Mouse (Mus musculus) neural tube, embryonic 15.5 days (tissue): ENCODE measurements around the gene Chfr. TPM values are rescaled to one million over a fixed set of nuclear protein-coding genes. Genes with fewer than 3 reads are reported as not detected.

ENCODE experiments used
- ATAC-seq: fragments of 200-750 bp; cut with Nextera tagmentation; 2 replicates; pipeline ENCODE4 v1.8.0; 2017; ENCODE audit warnings: mild to moderate bottlenecking, moderate TSS enrichment, moderate library complexity; ENCODE audit not compliant: low FRiP score
- H3K27ac ChIP-seq: fragments of 300-500 bp; sonication (generic); replicated peaks from 2 replicates; pipeline ENCODE4 v1.5.1; 2015; ENCODE audit warnings: mild to moderate bottlenecking, inconsistent platforms
- H3K27me3 ChIP-seq: fragments of 300-500 bp; sonication (generic); replicated peaks from 2 replicates; pipeline ENCODE4 v1.6.1; 2015; ENCODE audit warnings: inconsistent platforms
- H3K36me3 ChIP-seq: fragments of 300-500 bp; sonication (generic); 2 replicates; pipeline ENCODE4 v1.6.1; 2015; ENCODE audit warnings: inconsistent platforms
- H3K4me1 ChIP-seq: fragments of 300-500 bp; sonication (generic); 2 replicates; pipeline ENCODE4 v1.6.1; 2015; ENCODE audit warnings: inconsistent platforms
- H3K4me2 ChIP-seq: fragments of 300-500 bp; sonication (generic); 2 replicates; pipeline ENCODE4 v1.6.1; 2015; ENCODE audit warnings: inconsistent platforms, mild to moderate bottlenecking, moderate library complexity
- H3K4me3 ChIP-seq: fragments of 300-500 bp; sonication (generic); replicated peaks from 2 replicates; pipeline ENCODE4 v1.5.1; 2015; ENCODE audit warnings: mild to moderate bottlenecking, inconsistent platforms
- H3K9ac ChIP-seq: fragments of 300-500 bp; sonication (generic); replicated peaks from 2 replicates; pipeline ENCODE4 v1.6.1; 2015; ENCODE audit warnings: mild to moderate bottlenecking, inconsistent platforms
- H3K9me3 ChIP-seq: fragments of 300-500 bp; sonication (generic); replicated peaks from 2 replicates; pipeline ENCODE4 v1.6.1; 2016; ENCODE audit warnings: inconsistent platforms
- WGBS: fragments of 180-500 bp; shearing (Covaris S2); methylation state at CpG from one replicate; pipeline ENCODE4 v1.1.7; 2015; ENCODE audit warnings: mixed read lengths; 5-methylcytosine and 5-hydroxymethylcytosine counted together
- polyA plus RNA-seq: library from polyadenylated mRNA; unstranded; fragments of >200 nt; fragmentation: Nextera tagmentation; extraction: Ambion mirVana; gene quantifications from 2 replicates; pipeline ENCODE4 v1.2.1, GENCODE M21; 2015

The Chfr gene
- polyA plus RNA-seq, 1 experiment from 2014 or later: 77.4 TPM

DNA sequence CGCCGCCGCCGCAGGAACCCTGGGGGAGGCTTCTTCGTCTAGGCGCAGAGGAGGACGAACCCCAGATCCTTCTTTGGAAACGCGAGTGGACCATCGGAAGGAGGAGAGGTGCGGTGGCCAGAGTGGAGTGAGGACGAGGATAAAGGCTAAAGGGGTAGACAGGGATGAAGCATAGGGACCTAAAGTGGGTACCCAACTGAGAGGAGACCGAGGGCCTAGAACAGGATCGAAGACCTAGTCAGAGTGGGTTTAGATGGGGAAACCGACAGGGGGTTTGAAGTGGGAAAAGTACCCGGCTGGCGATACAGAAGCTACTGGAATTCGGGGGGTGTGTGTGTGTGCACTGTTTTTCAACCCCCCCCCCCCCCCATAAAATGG, 434 bp downstream of the Chfr start:
- 5% methylated on average over 18 of the region's 18 CpGs for WGBS
- Histone ChIP-seq H3K9me3 (no peaks in the 10 kb centered on the region), H3K4me3 (peak overlapping the region; percentile 94), H3K9ac (peak overlapping the region; percentile 86), H3K27ac (peak overlapping the region; percentile 84), H3K36me3 (peaks cover 20% of the 10 kb centered on the region), H3K27me3 (no peaks in the 10 kb centered on the region), H3K4me1 (peaks cover 22% of the 10 kb centered on the region), H3K4me2 (peak overlapping the region; percentile 76)
- peak; percentile 62 for ATAC-seq

DNA sequence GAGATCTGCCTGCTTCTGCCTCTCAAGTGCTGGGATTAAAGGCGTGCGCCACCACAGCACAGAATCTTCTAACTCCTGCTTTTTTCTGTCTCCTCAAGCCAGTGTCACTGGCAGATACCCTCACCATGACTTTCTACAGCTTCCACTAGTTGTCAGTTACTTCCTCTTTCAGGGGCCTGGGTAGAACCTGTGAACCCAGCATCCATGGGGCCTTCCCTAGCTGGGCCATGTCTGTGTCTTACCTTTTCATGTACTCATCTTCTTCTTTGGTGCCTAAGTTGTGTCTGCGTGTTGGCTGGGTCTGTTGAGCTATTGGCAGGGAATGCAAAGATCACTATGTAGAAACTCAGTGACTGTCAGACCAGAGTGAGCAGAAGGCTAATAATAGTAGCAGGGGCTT, 2.2 kb downstream of the Chfr start:
- H3K4me2 ChIP-seq: no peak overlapping the region
- H3K9ac ChIP-seq: no peak overlapping the region
- ATAC-seq: no peak
- no peaks in the 10 kb centered on the region for H3K27me3 ChIP-seq
- peaks cover 28% of the 10 kb centered on the region for H3K36me3 ChIP-seq
- H3K4me3 ChIP-seq: no peak overlapping the region
- H3K27ac ChIP-seq: no peak overlapping the region
- peaks cover 22% of the 10 kb centered on the region for H3K4me1 ChIP-seq
- 97% methylated on average over 3 of the region's 3 CpGs for WGBS
- H3K9me3 ChIP-seq: no peaks in the 10 kb centered on the region

DNA sequence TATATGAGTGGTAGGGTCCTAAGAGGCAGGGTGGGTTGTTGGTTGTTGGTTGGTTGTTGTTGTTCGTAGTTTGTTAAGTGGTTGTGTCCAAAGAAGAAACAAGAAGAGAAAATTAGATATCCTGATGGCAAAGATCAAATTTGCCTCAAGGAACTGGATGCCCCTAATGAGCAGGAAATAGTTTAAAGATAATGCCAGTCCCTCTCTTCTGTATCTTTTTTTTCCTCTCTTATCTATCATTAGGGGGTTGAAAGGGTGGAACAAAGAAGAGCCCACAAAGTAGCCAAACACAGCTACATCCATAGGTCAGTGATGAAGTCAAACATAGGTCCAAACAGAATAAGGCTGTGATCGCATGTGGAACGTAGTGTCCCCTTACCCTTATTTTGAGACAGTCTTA, 3.7 kb downstream of the Chfr start:
- Histone ChIP-seq H3K4me3 (no peak overlapping the region), H3K4me1 (peaks cover 22% of the 10 kb centered on the region), H3K4me2 (no peak overlapping the region), H3K9ac (no peak overlapping the region), H3K27me3 (no peaks in the 10 kb centered on the region), H3K27ac (no peak overlapping the region), H3K9me3 (no peaks in the 10 kb centered on the region), H3K36me3 (peaks cover 40% of the 10 kb centered on the region)
- WGBS: 98% methylated on average over 3 of the region's 3 CpGs
- ATAC-seq: no peak

DNA sequence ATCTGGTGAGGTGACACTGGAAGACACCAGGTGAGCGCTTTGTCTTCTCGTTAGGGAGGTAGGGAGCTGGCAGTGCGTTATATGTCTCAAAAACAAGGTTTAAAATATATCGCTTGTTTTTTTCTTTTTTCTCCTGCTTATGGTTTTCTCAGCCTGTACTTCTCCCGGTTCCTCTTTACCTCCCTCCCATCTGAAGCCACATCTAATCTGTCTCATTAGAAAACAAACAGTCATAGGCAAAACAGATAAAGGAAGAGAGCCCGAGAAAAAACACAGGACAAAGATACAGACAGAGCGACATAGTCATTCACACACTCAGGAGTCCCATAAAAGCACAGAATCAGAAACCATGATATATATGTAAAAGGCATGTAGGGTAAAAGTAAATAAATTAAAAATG, 4.8 kb downstream of the Chfr start:
- Histone ChIP-seq H3K4me3 (no peak overlapping the region), H3K9me3 (no peaks in the 10 kb centered on the region), H3K27ac (no peak overlapping the region), H3K36me3 (peaks cover 50% of the 10 kb centered on the region), H3K4me1 (peaks cover 19% of the 10 kb centered on the region), H3K9ac (no peak overlapping the region), H3K27me3 (no peaks in the 10 kb centered on the region), H3K4me2 (no peak overlapping the region)
- ATAC-seq: no peak
- 93% methylated on average over 7 of the region's 7 CpGs for WGBS

DNA sequence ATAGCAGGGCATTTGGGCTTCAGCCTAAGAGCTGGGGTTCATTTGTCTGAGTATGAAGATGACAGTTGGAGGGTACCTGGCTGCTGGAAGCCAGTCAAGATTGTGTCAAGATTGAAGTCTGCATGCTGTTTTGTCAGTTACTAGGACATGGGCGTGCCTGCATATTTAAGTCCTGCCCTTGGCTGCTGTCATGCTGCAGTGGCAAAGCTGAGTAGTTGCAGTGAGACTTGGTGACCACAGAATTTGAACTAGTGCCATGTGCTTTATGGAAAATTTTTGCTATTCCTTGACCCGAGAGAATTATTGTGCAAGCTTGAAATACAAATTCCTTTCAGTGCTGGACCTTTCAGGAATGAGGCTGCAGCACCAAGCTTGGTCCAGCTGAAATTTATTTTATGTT, 6.7 kb downstream of the Chfr start:
- H3K27me3 ChIP-seq: no peaks in the 10 kb centered on the region
- no peak overlapping the region for H3K4me3 ChIP-seq
- H3K9ac ChIP-seq: no peak overlapping the region
- peaks cover 7% of the 10 kb centered on the region; the same call in 1 of the 2 replicates for H3K4me1 ChIP-seq
- peaks cover 66% of the 10 kb centered on the region for H3K36me3 ChIP-seq
- no peaks in the 10 kb centered on the region for H3K9me3 ChIP-seq
- 87% methylated on average over 2 of the region's 2 CpGs for WGBS
- no peak overlapping the region for H3K4me2 ChIP-seq
- ATAC-seq: no peak
- no peak overlapping the region for H3K27ac ChIP-seq

DNA sequence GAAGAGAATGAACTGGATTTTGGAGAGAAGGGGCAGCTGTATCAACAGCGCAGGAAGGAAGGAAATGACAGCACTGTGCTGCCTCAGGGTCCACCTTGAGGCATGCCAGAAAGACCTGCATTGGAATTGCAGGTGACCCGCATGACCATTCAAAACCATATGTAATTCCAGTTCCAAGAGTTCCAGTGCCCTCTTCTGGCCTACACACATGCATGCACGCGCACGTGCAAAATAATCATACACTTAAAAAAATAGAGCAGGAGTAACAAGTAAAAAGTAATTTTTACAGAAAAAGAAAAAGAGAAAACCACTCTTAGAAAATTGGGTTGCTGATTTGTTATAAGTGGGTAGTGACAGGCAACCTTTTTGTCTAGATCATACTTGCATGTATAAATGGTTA, 7.4 kb downstream of the Chfr start:
- H3K36me3 ChIP-seq: peaks cover 70% of the 10 kb centered on the region
- H3K4me1 ChIP-seq: peaks cover 1% of the 10 kb centered on the region; the same call in 1 of the 2 replicates
- H3K9ac ChIP-seq: no peak overlapping the region
- H3K4me2 ChIP-seq: no peak overlapping the region
- H3K27ac ChIP-seq: no peak overlapping the region
- no peaks in the 10 kb centered on the region for H3K27me3 ChIP-seq
- no peak for ATAC-seq
- no peak overlapping the region for H3K4me3 ChIP-seq
- WGBS: 93% methylated on average over 5 of the region's 5 CpGs
- no peaks in the 10 kb centered on the region for H3K9me3 ChIP-seq

DNA sequence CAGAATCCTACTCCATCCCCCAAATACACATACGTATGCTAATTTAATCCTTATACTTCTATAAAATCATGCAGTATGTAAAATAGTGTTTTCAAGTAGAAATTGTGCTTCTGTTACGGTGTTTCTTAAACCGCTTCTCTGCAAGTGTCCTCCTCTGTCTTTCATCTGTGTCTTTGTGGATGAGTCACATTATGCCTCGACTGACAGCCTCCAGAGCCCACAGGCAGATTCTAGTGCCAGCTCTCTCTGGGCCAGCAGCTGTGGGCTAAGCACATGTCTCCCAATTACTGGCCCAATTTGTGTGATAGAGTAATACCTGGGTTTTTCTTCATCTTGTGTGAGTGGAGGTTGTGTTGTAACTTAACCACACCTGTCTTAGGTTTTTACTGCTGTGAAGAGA, 33.7 kb downstream of the Chfr start:
- Histone ChIP-seq H3K9me3 (no peaks in the 10 kb centered on the region), H3K4me1 (no peaks in the 10 kb centered on the region), H3K4me3 (no peak overlapping the region), H3K27ac (no peak overlapping the region), H3K9ac (no peak overlapping the region), H3K36me3 (peaks cover 66% of the 10 kb centered on the region), H3K27me3 (no peaks in the 10 kb centered on the region), H3K4me2 (no peak overlapping the region)
- WGBS: 97% methylated on average over 4 of the region's 4 CpGs
- ATAC-seq: no peak

DNA sequence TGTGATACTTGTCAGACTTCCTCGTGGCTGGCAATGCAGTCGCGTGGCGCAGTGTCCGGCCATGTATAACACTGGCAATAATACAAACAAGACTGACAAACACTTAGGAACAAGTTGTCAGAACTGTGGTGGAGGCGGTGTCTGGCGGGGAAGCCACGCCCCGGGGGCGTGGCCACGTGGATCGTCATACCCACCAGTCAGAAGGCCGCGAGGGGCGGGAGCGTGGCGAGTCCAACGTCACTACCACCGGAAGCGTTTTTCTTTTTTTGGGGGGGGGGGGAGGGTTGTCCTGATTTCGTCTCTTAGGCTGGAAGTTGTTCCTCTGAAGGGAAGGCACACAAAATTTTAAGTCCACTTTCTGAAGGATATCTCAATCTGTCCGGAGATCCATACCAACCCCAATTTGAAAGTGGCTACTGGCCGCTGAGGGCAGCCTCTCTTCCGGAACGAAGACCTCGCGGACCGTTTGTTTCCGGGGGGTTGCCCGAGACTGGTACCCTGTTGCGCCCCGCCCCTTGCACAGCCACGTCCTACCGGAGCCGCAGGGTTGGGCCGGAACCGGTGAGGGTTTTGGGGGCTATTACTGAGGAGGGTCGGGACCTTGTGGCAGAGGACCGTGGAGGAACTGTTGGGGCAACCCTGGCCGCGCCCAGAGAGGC, 40.8 kb downstream of the Chfr start, which contains the start of gene Golga3:
Gene Golga3, plus strand, starts transcription at position 340 of the 659 bp plus-strand sequence.
- H3K27ac ChIP-seq: peak within 1 kb of the TSS; percentile 83
- ATAC-seq: peak; percentile 99
- H3K4me3 ChIP-seq: peak within 1 kb of the TSS; percentile 99
- WGBS: under 1% methylated on average over 41 of the region's 41 CpGs
- H3K4me1 ChIP-seq: peaks cover 23% of the 10 kb centered on the region
- H3K36me3 ChIP-seq: peaks cover 10% of the 10 kb centered on the region
- peak within 1 kb of the TSS; percentile 79 for H3K4me2 ChIP-seq
- H3K9ac ChIP-seq: peak within 1 kb of the TSS; percentile 96
- no peaks in the 10 kb centered on the region for H3K9me3 ChIP-seq
- H3K27me3 ChIP-seq: no peaks in the 10 kb centered on the region

DNA sequence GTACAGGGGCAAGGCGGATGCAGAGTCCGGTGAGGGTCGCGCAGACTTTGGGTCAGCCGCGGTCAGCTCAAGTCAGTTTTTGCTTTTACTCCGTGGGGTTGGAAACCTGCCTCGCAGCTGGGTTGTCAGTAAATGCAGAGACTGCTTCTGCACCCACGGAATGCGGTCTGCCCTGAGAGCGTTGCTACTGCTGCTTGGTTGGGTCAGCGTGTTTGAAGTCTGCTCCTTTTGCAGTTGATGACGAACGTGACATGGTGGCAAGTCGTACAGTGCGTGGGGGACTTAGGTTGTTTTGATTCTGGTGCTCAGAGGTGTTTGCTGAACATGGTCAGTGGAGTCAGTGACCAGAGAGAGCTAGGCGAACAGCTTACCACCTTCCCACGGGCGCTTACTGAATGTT, 41.4 kb downstream of the Chfr start:
- peak overlapping the region; percentile 99 for H3K4me3 ChIP-seq
- no peaks in the 10 kb centered on the region for H3K9me3 ChIP-seq
- H3K4me2 ChIP-seq: peak overlapping the region; percentile 79
- no peaks in the 10 kb centered on the region for H3K27me3 ChIP-seq
- peak overlapping the region; percentile 96 for H3K9ac ChIP-seq
- 4% methylated on average over 19 of the region's 19 CpGs for WGBS
- H3K4me1 ChIP-seq: peaks cover 23% of the 10 kb centered on the region
- H3K27ac ChIP-seq: peak overlapping the region; percentile 83
- ATAC-seq: peak; percentile 30; the same call in 1 of the 2 replicates
- H3K36me3 ChIP-seq: peaks cover 12% of the 10 kb centered on the region

DNA sequence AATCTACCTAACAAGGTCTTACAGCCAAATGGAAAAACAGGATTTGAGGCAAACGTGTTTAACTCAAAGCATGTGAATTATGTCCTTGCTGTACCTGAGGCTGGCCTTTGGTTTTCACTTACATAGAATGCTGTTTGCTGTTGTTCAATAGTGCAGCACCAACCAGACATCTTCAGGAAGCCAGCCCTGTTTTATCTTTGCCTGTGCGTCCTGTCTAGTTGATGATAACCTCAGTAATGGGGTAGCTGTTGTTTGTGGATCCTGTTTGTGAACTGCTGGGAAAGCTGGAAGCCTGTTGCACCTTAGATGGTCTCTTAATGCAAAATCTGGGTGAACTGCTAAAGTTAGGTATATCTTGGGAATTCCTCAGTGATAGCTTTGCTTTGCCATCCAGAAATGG, 43.0 kb downstream of the Chfr start:
- Histone ChIP-seq H3K9me3 (no peaks in the 10 kb centered on the region), H3K4me2 (no peak overlapping the region), H3K36me3 (peaks cover 18% of the 10 kb centered on the region), H3K4me3 (no peak overlapping the region), H3K9ac (no peak overlapping the region), H3K27me3 (no peaks in the 10 kb centered on the region), H3K27ac (no peak overlapping the region), H3K4me1 (peaks cover 23% of the 10 kb centered on the region)
- no peak for ATAC-seq
- 91% methylated on average over 2 of the region's 2 CpGs for WGBS

DNA sequence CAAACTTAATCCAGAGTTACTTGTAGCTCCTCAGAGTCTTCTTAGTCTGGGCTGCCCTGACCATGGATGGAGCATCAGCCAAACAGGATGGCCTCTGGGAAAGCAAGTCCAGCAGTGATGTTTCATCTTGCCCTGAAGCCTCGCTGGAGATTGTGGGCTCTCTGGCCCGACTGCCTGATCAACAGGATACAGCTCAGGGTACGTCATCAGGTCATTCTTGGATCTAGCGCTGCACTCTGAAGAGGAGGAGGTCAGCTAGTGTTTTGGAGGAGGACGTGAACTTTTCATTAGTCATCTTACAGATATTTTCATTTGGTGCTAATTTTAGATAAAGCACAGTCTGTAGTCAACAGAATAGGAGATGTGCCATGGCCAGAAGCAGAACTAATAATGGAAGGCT, 46.1 kb downstream of the Chfr start:
- peaks cover 41% of the 10 kb centered on the region for H3K36me3 ChIP-seq
- WGBS: 91% methylated on average over 5 of the region's 5 CpGs
- ATAC-seq: no peak
- H3K4me2 ChIP-seq: no peak overlapping the region
- H3K4me3 ChIP-seq: no peak overlapping the region
- no peak overlapping the region for H3K27ac ChIP-seq
- no peak overlapping the region for H3K9ac ChIP-seq
- no peaks in the 10 kb centered on the region for H3K9me3 ChIP-seq
- no peaks in the 10 kb centered on the region for H3K27me3 ChIP-seq
- H3K4me1 ChIP-seq: peaks cover 19% of the 10 kb centered on the region

DNA sequence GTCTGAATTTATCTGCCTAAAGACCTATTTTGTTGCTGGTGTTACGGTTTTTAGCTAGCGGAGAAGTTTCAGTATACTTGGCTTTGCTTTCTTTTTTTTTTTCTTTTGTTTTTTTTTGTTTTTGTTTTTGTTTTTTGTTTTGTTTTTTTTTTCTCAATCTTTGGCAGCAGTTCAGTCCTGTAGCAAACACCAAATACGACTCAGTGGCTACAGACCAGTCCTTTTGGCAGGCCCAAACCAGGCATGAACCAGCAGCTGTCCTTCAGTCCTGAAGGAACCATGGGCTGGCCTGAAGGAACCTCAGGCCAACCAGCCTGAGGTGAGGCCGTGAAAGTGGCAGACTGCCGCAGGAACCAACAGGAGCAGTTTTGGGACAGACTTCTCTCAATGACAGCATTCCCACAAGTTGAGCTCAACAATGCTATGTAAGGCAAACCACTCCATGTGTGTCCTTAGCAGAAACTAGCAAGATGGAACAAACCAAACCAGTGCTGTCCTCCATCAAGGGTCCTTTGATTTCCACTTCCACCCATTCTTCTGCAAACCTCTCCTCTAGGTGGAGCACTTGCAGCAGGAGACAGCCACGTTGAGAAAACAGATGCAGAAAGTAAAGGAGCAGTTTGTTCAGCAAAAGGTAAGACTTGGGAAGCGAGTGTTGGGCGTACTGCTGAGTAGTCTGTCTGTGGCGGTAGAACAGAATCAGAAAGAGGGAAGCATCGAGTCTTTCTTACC, 67.7 kb downstream of the Chfr start:
- H3K27ac ChIP-seq: no peak overlapping the region
- 86% methylated on average over 10 of the region's 10 CpGs for WGBS
- no peak overlapping the region for H3K4me3 ChIP-seq
- H3K27me3 ChIP-seq: no peaks in the 10 kb centered on the region
- peaks cover 82% of the 10 kb centered on the region for H3K36me3 ChIP-seq
- no peak overlapping the region for H3K4me2 ChIP-seq
- H3K9me3 ChIP-seq: no peaks in the 10 kb centered on the region
- H3K9ac ChIP-seq: no peak overlapping the region
- H3K4me1 ChIP-seq: no peaks in the 10 kb centered on the region
- ATAC-seq: no peak
